17 mouse cellular contexts compared by ENCODE assay signal in genomic region chrX:169173796-169174195, GRCm38 (mm10). TPM values are rescaled to one million over a fixed set of nuclear protein-coding genes. Genes with fewer than 3 reads are reported as not detected.
DNase-seq lines count a peak whose midpoint lies in the region; ATAC-seq and TF ChIP-seq lines count a peak whose summit lies in the region.
"Had no signal": no experiment of that assay in that cellular context is flagged by ENCODE, and none has a peak within 500 bp of the region (broad histone marks: within the 10 kb centered on the region; RNA-seq: fewer than 3 reads in every experiment).

No protein-coding gene starts in this region.

- intact Hi-C loops in left cerebral cortex, adult 2 months (cut with DNase I) = no loop called here

- 56% methylated on average over 1 of the region's 1 CpGs for WGBS in kidney, embryonic 14.5 days
- 71% methylated on average over 1 of the region's 1 CpGs for WGBS in intestine, embryonic 16.5 days

- H3K4me1 ChIP-seq in kidney, embryonic 14.5 days (ENCODE audit: control insufficient read depth, insufficient read depth, low read length) = no peaks in the 10 kb centered on the region
- H3K4me1 ChIP-seq in intestine, embryonic 16.5 days (ENCODE audit: control insufficient read depth, insufficient read depth, low read length) = no peaks in the 10 kb centered on the region
- H3K4me1 ChIP-seq: forebrain, embryonic 15.5 days; liver, embryonic 15.5 days; midbrain, embryonic 10.5 days had no signal

- H3K4me3 ChIP-seq in kidney, embryonic 14.5 days (ENCODE audit: low read length) = no peak overlapping the region
- H3K4me3 ChIP-seq in left cerebral cortex, adult 2 months = no peak overlapping the region
- no peak overlapping the region for H3K4me3 ChIP-seq in intestine, embryonic 16.5 days (ENCODE audit: low read length)
- H3K4me3 ChIP-seq: forebrain, embryonic 15.5 days; layer of hippocampus, adult 2 months; liver, embryonic 15.5 days; midbrain, embryonic 10.5 days; myocyte had no signal

- H3K9me3 ChIP-seq in kidney, embryonic 14.5 days (ENCODE audit: control insufficient read depth, low read length) = no peaks in the 10 kb centered on the region
- no peaks in the 10 kb centered on the region for H3K9me3 ChIP-seq in intestine, embryonic 16.5 days (ENCODE audit: control insufficient read depth, low read length)
- H3K9me3 ChIP-seq: forebrain, embryonic 15.5 days; liver, embryonic 15.5 days; midbrain, embryonic 10.5 days had no signal

- TF ChIP-seq CTCF in brain, embryonic 14.5 days (IDR thresholded peaks at IDR 0.05; ENCODE audit: borderline replicate concordance, extremely low read depth, insufficient read depth, insufficient read length) = no peak
- TF ChIP-seq CTCF in left cerebral cortex, adult 2 months (IDR thresholded peaks at IDR 0.05) = no peak

- no peaks in the 10 kb centered on the region for H3K36me3 ChIP-seq in kidney, embryonic 14.5 days (ENCODE audit: control insufficient read depth, insufficient read depth, low read length)
- no peaks in the 10 kb centered on the region for H3K36me3 ChIP-seq in intestine, embryonic 16.5 days (ENCODE audit: control insufficient read depth, insufficient read depth, low read length)
- H3K36me3 ChIP-seq: forebrain, embryonic 15.5 days; liver, embryonic 15.5 days; midbrain, embryonic 10.5 days had no signal

- no peak overlapping the region for H3K9ac ChIP-seq in kidney, embryonic 14.5 days (ENCODE audit: low read depth, low read length)
- H3K9ac ChIP-seq in intestine, embryonic 16.5 days (ENCODE audit: low read depth, low read length) = no peak overlapping the region
- H3K9ac ChIP-seq: forebrain, embryonic 15.5 days; hindbrain, embryonic 14.5 days; liver, embryonic 15.5 days had no signal

- no peak for TF ChIP-seq POLR2A in brain, embryonic 14.5 days (IDR thresholded peaks at IDR 0.05; ENCODE audit: borderline replicate concordance, extremely low read depth, insufficient read depth, insufficient read length, poor library complexity, severe bottlenecking)

- H3K27ac ChIP-seq in kidney, embryonic 14.5 days (ENCODE audit: low read depth, low read length) = no peak overlapping the region
- no peak overlapping the region for H3K27ac ChIP-seq in left cerebral cortex, adult 2 months
- H3K27ac ChIP-seq in intestine, embryonic 16.5 days (ENCODE audit: low read length) = no peak overlapping the region
- H3K27ac ChIP-seq: forebrain, embryonic 15.5 days; hindbrain, embryonic 14.5 days; layer of hippocampus, adult 2 months; liver, embryonic 15.5 days; midbrain, embryonic 10.5 days had no signal

- ATAC-seq in kidney, embryonic 14.5 days (ENCODE audit: low FRiP score, low TSS enrichment) = no peak
- no peak for ATAC-seq in intestine, embryonic 16.5 days
- ATAC-seq: forebrain, embryonic 15.5 days had no signal

- H3K27me3 ChIP-seq in kidney, embryonic 14.5 days (ENCODE audit: control insufficient read depth, insufficient read depth, low read length) = no peaks in the 10 kb centered on the region
- no peaks in the 10 kb centered on the region for H3K27me3 ChIP-seq in intestine, embryonic 16.5 days (replicated peaks; ENCODE audit: control insufficient read depth, insufficient read depth, low read length)
- H3K27me3 ChIP-seq: forebrain, embryonic 15.5 days; liver, embryonic 15.5 days had no signal

- peak; percentile 8 for DNase-seq in kidney, postnatal 14 days
- DNase-seq in NIH3T3 (ENCODE audit: low read depth) = peak; percentile 52
- DNase-seq in brain, embryonic 14.5 days (ENCODE audit: low read depth) = peak; percentile 0
- DNase-seq in kidney, postnatal 4 days = peak; percentile 5 to 10
- no peak for DNase-seq in left cerebral cortex, adult 2 months (ENCODE audit: extremely low spot score in 1 of 2, low spot score in 2 of 2)
- DNase-seq: adrenal gland, postnatal 25 days had no signal

- H3K4me2 ChIP-seq in kidney, embryonic 14.5 days (replicated peaks; ENCODE audit: low read depth, low read length) = no peak overlapping the region
- H3K4me2 ChIP-seq in intestine, embryonic 16.5 days (ENCODE audit: low read depth, low read length) = no peak overlapping the region
- H3K4me2 ChIP-seq: forebrain, embryonic 15.5 days; hindbrain, embryonic 14.5 days; liver, embryonic 15.5 days had no signal

RNA-seq across cellular contexts. Expression of gene Amelx, which starts 13.2 kb away (rescaled TPM):
- not detected in 2 replicates for polyA plus RNA-seq in kidney, embryonic 14.5 days (2014; fragmentation: Nextera tagmentation; extraction: Ambion mirVana)
- not detected in 2 replicates for polyA plus RNA-seq in brain, embryonic 14.5 days (2012; rRNA removed)
- total RNA-seq in left cerebral cortex, adult 2 months (2021) = not detected
- polyA plus RNA-seq in intestine, embryonic 16.5 days (2015; fragmentation: Nextera tagmentation; extraction: Ambion mirVana) = not detected in 2 replicates
- total RNA-seq: adrenal gland, postnatal 25 days; common myeloid progenitor, adult 5-6 weeks; gastrocnemius, postnatal 4 days; layer of hippocampus, adult 2 months; left cerebral cortex, postnatal 10 days had no signal
- polyA plus RNA-seq: hindbrain, embryonic 14.5 days; liver, embryonic 15.5 days; midbrain, embryonic 10.5 days; myocyte had no signal

Comparison
In these comparisons a context has a peak if more than half of its experiments do, and no peak if none do; other contexts are left out.
1. DNase-seq: peak in kidney, postnatal 14 days (single experiment), NIH3T3 (single experiment), brain, embryonic 14.5 days (single experiment) and kidney, postnatal 4 days (2 of 2); none in left cerebral cortex, adult 2 months (0 of 2).